Mouse (Mus musculus) kidney, adult 8-10 months (tissue): ENCODE results near the gene Hoxc11.
A peak's percentile ranks its signal among the peaks of the same experiment; 100 is the strongest.

Source experiments
- DNase-seq, 2 experiments: peaks; one replicate each; pipeline ENCODE4 v3.0.0; 2022

The Hoxc11 gene

GRCm38 (mm10) chr15:102965892-102966775, 11.9 kb downstream of the Hoxc11 start:
- DNase-seq = peak; percentile 93

DNA sequence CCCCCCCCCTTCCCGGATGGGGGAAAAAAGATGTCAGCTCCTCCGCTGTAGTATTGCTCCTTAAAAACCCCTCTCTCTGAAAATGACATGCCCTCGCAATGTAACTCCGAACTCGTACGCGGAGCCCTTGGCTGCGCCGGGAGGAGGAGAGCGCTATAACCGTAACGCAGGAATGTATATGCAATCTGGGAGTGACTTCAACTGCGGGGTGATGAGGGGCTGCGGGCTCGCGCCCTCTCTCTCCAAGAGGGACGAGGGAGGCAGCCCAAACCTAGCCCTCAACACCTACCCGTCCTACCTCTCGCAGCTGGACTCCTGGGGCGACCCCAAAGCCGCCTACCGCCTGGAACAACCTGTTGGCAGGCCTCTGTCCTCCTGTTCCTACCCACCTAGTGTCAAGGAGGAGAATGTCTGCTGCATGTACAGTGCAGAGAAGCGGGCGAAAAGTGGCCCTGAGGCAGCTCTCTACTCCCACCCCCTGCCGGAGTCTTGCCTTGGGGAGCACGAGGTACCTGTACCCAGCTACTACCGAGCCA, 12.6 kb downstream of the Hoxc11 start, which contains the start of gene Hoxc10:
Hoxc10 (plus strand) TSS at position 21 of the 536 bp plus-strand sequence.
- DNase-seq = no peak

DNA sequence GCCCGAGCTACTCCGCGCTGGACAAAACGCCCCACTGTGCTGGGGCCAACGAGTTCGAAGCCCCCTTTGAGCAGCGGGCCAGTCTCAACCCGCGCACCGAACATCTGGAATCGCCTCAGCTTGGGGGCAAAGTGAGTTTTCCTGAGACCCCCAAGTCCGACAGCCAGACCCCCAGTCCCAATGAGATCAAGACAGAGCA, 13.0 kb downstream of the Hoxc11 start, which contains the start of gene Hoxc5:
Hoxc5 (plus strand) TSS at position 132 of the 199 bp plus-strand sequence.
- DNase-seq = no peak

- DNase-seq = no peak
Measured at GRCm38 (mm10) chr15:102967511-102968397, 13.5 kb downstream of the Hoxc11 start.

DNA sequence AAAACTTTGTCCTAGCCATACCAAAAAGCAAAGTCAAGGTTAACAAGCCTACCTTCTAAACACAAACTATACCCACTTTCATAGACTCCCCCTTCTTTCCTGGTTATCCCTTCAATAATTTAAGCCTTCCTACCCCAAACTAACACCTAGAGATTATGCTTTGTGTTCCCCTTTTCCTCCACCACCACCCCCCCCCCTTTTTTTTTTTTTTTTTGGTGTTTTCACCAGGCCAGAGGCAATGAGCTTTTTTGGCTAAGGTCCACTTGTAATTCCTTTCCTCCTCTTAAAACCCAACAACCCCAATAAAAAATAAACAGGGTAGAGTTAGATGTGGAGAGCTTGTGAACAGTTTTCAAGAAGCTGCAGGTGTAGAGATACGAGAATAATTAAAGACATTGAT, 15.1 kb downstream of the Hoxc11 start:
- no peak for DNase-seq

- peak in 1 of 2 experiments; percentile 42 for DNase-seq
Measured at GRCm38 (mm10) chr15:102970740-102971139, 16.5 kb downstream of the Hoxc11 start.

DNA sequence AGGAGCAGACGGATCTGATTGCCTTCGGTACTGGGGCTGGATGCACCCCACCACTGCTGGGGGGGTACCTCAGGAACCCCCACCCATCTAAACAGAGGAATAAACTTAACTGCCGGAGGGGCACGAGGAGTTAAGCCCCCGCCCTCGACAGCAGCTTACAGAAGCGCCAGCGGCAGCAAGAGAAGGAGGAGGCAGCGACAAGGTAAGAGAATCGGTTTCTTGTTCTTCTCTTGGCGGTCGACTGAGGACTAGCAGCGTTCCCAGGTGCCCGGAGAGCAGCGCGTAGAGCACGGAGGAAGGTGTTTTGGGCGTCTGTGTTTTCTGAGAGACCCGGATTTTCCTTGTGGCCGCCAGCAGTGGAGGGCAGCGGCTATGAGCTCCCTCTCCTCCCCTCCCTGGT, 18.0 kb downstream of the Hoxc11 start:
- no peak for DNase-seq

DNA sequence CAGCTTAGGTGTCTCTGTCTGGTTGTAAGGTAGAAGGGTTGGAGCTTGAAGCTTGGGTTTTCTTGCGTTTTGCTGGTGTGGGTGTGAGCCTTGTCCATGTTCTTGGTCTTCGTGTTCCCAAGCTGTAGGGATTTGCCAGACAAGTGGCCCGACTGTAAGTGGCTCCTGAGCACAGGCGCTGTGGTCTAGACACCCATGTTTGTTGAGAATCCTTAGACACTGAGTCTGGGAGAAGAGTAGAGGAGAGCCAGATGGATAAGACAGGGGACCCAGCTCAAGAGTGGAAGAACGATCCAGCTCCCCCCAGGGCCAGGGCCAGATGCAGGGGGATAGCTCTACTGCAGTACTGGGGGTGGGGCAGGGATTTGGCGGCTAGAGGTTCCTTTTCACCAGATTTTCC, 18.5 kb downstream of the Hoxc11 start:
- no peak for DNase-seq

DNA sequence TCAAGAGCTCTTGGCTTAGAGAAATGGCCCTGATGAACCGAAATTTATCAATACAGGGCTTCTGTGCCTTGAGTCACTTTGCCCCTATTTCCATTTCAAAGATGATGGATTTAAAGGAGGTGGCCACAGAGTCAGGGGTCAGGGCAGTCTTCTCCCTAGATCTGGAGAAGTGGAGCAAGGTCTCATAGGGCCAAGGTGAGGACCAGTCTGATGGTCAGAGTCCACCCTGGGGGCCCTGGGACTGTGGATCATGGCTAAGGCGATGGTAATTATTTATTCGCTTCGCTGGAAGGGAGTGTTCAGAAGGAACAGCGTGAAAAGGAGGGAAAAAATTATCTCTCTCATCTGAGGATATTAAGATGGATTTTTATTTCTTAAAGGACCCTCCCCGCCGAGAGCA, 20.8 kb downstream of the Hoxc11 start:
- DNase-seq = no peak

DNA sequence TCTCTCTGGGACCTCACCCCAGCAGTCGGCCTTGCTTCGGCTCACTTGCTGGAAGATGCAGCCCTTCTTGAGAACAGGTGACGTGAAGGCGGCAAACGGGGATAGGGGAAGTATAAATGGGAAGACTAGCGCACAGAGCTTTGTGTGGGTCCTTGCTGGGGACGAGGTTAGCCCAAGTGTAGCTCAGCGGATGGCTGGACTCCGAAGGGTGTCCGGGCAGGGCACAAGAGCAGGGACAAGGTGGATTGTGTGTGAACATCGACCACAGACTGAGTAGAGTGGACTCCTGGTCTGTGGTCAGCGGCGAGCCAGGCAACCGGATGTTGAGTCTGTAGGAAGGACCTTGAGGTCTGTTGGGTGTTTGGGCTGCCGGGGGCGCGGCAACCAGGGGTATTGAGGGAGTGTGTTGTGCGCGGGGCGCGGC, 21.5 kb downstream of the Hoxc11 start:
- no peak for DNase-seq

DNA sequence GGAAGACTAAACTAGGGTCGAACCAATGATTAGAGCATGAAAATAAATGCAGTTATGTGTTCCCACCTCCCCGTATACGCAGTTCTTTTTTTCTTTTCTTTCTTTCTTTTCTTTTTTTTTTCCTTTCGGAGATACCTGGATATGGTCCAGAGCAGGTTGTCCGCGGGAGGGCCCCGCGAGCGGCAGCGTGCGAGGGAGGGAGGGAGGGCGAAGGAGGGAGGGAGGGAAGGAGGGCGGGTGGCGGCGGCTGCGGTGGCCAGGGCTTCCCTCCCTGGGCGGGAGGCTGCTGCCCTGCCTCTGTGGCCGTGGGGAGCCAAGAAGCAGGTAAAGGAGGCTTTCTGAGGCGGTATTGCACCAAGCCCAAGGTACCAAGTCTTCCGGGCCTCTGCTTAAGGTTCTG, 21.9 kb downstream of the Hoxc11 start, which contains the start of gene Hoxc9:
Hoxc9 (plus strand) TSS at position 269 of the 400 bp plus-strand sequence.
- DNase-seq = no peak

DNA sequence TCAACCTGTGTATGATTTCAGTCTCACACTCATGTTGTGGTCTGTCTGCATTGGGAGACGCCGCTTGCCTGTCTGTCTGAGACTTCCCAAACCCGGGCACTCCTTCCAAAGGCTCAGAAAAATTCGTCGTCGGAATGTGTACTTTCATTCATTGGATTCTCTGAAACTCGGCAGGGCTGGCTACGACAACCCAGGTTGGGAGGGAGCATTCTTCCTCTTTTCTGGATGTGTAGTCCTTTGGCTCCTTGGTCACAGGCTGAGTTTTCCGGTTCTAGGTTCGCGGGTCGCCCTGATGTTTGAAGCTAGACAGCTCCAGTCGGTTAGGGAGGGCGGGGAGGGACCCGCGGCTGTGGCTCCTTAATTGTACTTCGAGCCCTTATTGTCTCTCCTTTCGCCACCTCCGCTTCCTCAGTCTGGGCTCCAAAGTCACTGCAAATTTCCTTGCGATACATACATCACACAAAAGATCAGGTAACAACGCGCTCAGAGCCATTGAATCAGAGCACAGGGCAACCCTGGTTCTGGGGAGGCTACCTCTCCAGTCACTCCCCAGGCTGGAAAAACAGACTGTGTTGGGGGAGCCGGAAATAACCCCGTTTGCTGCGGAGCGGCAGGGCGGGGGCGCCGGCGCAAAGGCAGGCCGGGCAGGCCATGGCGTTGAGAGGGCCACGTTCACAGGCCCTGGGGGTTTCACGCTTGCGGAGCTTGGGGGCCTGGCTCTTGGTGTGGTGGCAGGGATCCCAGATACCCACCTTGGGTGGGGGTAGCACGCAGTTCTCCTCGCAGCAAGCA, 22.6 kb downstream of the Hoxc11 start:
- DNase-seq = no peak

- DNase-seq = no peak
Measured at GRCm38 (mm10) chr15:102977423-102977974, 23.3 kb downstream of the Hoxc11 start.

DNA sequence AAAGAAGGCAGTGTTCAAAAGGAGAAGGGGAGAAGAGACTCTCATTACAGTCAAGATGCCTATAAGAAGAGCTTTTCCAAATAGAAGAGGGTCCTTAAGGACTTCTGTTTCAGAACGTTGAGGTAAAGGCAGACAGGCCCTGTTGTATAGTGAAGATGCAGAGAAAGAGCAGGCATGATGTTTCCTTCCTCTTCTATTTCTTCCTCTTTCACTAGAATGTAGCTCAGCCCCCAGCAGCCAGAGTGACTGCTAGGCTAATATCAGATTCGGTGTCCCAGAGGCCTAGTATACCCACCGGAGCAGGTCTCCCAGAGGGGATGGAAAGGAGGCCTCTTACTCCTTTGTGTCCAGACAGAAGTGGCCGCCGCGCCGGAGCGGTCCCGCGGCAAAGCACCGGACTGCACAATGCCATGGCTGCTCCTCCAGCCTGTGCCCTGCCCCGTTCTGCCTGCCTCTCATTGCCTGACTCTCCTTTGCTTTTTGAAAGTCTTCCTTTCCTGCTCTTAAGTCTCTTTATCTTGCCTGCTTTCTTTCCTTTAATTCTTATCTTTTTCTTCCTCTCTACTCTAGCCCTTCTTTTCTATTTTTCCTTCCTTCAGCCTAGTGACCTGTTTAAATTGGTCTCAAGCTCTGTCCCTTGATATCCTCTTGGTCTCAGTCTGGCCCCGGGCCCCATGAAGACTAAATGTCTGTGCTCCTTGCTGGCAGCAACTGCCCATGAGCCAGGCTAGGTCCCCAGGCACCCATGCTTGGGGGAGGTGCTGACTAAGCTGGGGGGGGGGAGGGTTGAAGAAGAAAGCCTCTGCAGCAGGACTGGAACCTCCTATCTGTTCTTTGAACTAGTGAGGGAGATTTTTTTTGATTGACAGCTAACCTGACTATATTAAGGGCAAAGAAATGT, 24.6 kb downstream of the Hoxc11 start:
- DNase-seq = no peak

DNA sequence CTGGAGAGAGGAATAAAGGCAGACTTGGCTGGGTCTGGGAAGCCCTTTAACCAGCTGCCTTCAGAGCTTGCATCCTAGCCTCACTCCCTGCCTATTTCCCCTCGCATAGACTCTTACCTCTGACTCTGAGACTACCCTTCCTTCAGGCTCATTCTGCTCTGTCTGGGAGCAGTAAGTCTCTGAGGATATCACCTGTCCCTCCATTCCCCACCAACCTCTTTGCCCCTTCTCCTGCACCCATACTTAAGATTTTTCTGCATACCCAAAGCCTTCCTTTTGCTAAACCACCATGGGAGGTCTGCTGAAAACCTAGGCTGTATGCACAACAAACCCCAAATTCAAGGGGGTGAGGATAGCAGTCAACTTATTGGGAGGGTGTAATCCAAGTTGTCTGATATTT, 25.7 kb downstream of the Hoxc11 start:
- DNase-seq = no peak

GRCm38 (mm10) chr15:102980352-102980751, 26.1 kb downstream of the Hoxc11 start:
- no peak for DNase-seq

DNA sequence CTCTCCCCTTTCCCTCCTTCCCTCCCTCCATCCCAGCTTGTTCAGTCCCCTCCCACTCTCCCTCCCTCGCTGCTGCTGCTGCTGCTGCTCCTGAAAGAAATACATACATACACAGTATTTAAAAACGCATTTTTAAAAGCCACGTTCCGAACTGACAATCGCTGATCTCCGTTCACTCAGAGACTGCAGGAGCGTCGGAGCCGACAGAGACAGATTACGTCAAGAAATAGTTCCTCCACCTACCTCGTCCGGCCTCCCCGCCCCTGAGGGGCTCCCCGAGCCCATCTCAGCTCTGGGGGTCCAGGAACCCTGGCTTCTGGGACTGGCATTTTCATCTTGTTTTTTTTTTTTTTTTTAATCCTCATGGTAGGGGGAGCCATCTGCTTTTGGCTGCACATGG, 26.7 kb downstream of the Hoxc11 start:
- no peak for DNase-seq

- peak in 1 of 2 experiments; percentile 67 for DNase-seq
Measured at GRCm38 (mm10) chr15:102981379-102982288, 27.4 kb downstream of the Hoxc11 start.

GRCm38 (mm10) chr15:102983716-102984115, 29.5 kb downstream of the Hoxc11 start:
- no peak for DNase-seq

- no peak for DNase-seq
Measured at GRCm38 (mm10) chr15:102984521-102984920, 30.3 kb downstream of the Hoxc11 start.
